Mouse (Mus musculus) gastrocnemius, postnatal 14 days (tissue): ENCODE measurements around the gene 1110051M20Rik. TPM values are rescaled to one million over a fixed set of nuclear protein-coding genes. Genes with fewer than 3 reads are reported as not detected.

ENCODE experiments used
- DNase-seq: peaks from one replicate; pipeline ENCODE4 v3.0.0; 2021; ENCODE audit warnings: mixed read lengths
- intact Hi-C: fragments of 180-260 bp; cut with DNase I; formaldehyde crosslinking; loops from one replicate; pipeline ENCODE4 v1.15.1; 2025; ENCODE audit warnings: low total_unique reads
- total RNA-seq, 2 experiments: library from RNA; stranded (reverse); gene quantifications; 2 replicates each; pipeline ENCODE4 v1.2.3; 2021

The 1110051M20Rik gene
- total RNA-seq, 2 experiments from 2014 or later, result 11.3 to 13.2 TPM

GRCm38 (mm10) chr2:91458673-91459391, 14.3 kb upstream of the 1110051M20Rik start:
- DNase-seq, result peak; percentile 52
- intact Hi-C loops, result no loop called here

GRCm38 (mm10) chr2:91458252-91458672, 13.8 kb upstream of the 1110051M20Rik start:
- intact Hi-C loops, result no loop called here
- DNase-seq, result peak; percentile 54

GRCm38 (mm10) chr2:91457656-91458251, 13.2 kb upstream of the 1110051M20Rik start:
- DNase-seq, result peak; percentile 33
- intact Hi-C loops, result no loop called here

- intact Hi-C loops, result no loop called here
- DNase-seq, result peak; percentile 83
Measured at GRCm38 (mm10) chr2:91457259-91457655, 12.8 kb upstream of the 1110051M20Rik start, which contains the start of gene Lrp4. Lrp4 (plus strand) TSS chr2:91457511.

GRCm38 (mm10) chr2:91456491-91457100, 12.1 kb upstream of the 1110051M20Rik start:
- DNase-seq, result no peak
- intact Hi-C loops, result no loop called here

GRCm38 (mm10) chr2:91455826-91456225, 11.3 kb upstream of the 1110051M20Rik start:
- DNase-seq, result no peak
- intact Hi-C loops, result no loop called here

GRCm38 (mm10) chr2:91454434-91454833, 9.9 kb upstream of the 1110051M20Rik start:
- intact Hi-C loops, result no loop called here
- no peak for DNase-seq

GRCm38 (mm10) chr2:91453231-91454075, 8.9 kb upstream of the 1110051M20Rik start:
- intact Hi-C loops, result no loop called here
- no peak for DNase-seq

GRCm38 (mm10) chr2:91452658-91453057, 8.2 kb upstream of the 1110051M20Rik start:
- no peak for DNase-seq
- intact Hi-C loops, result no loop called here

- DNase-seq, result no peak
- intact Hi-C loops, result no loop called here
Measured at GRCm38 (mm10) chr2:91450316-91450715, 5.8 kb upstream of the 1110051M20Rik start.

- intact Hi-C loops, result no loop called here
- DNase-seq, result no peak
Measured at GRCm38 (mm10) chr2:91449662-91450061, 5.2 kb upstream of the 1110051M20Rik start.

- intact Hi-C loops, result no loop called here
Measured at GRCm38 (mm10) chr2:91442241-91442640, 2.3 kb downstream of the 1110051M20Rik start.

GRCm38 (mm10) chr2:91441715-91442114, 2.8 kb downstream of the 1110051M20Rik start:
- no peak for DNase-seq
- intact Hi-C loops, result no loop called here

More at GRCm38 (mm10) chr2:91442241-91442640, 2.3 kb downstream of the 1110051M20Rik start:
- DNase-seq, result no peak

- DNase-seq, result no peak
- intact Hi-C loops, result no loop called here
Measured at GRCm38 (mm10) chr2:91440686-91441085, 3.8 kb downstream of the 1110051M20Rik start.

- DNase-seq, result no peak
- intact Hi-C loops, result no loop called here
Measured at GRCm38 (mm10) chr2:91439876-91440275, 4.6 kb downstream of the 1110051M20Rik start.

GRCm38 (mm10) chr2:91439271-91439670, 5.2 kb downstream of the 1110051M20Rik start:
- intact Hi-C loops, result no loop called here
- no peak for DNase-seq

- intact Hi-C loops, result no loop called here
- no peak for DNase-seq
Measured at GRCm38 (mm10) chr2:91437116-91437815, 7.2 kb downstream of the 1110051M20Rik start.

GRCm38 (mm10) chr2:91436713-91437112, 7.8 kb downstream of the 1110051M20Rik start:
- DNase-seq, result no peak
- intact Hi-C loops, result no loop called here

- intact Hi-C loops, result no loop called here
- DNase-seq, result no peak
Measured at GRCm38 (mm10) chr2:91430600-91430919, 13.9 kb downstream of the 1110051M20Rik start.
